In the genomic region with DNA sequence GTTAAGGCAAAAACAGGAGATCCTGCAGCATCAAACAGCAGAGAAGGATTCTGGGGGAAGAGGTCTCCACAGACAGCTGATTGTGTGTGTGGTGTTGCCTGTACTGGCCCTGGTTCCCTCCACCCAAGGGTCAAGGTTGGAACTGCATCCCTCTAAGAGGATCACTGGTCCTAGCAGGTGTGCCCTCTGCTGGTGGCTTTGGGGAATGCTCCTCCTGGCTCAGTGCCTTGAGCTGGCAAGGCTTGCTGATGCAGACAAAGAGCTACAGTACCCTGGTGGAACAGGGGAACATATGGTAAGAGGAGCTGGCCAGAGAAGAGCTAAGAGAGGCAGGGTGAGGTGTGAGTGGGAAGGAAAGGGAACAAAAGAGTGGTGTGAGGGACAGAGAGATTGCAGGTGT, we compare ENCODE assay signal across 8 mouse cellular contexts. TPM values are rescaled to one million over a fixed set of nuclear protein-coding genes. Genes with fewer than 3 reads are reported as not detected.
A peak's percentile ranks its signal among the peaks of the same experiment; 100 is the strongest.
DNase-seq lines count a peak whose midpoint lies in the region; ATAC-seq and TF ChIP-seq lines count a peak whose summit lies in the region.

No protein-coding gene starts in this region.

- peaks cover 4% of the 10 kb centered on the region for H3K27me3 ChIP-seq in heart, embryonic 11.5 days (ENCODE audit: control insufficient read depth, insufficient read depth, low read length)
- peaks cover 17% of the 10 kb centered on the region; the same call in 1 of the 2 replicates for H3K27me3 ChIP-seq in kidney, embryonic 15.5 days
- H3K27me3 ChIP-seq in limb, embryonic 15.5 days = no peaks in the 10 kb centered on the region

- no peak overlapping the region for H3K27ac ChIP-seq in bone marrow macrophage, adult 2 months (ENCODE audit: insufficient read depth, low read depth, low read length)
- H3K27ac ChIP-seq in embryonic fibroblast, embryonic 13.5 days (ENCODE audit: insufficient read depth, low read length) = no peak overlapping the region
- no peak overlapping the region for H3K27ac ChIP-seq in heart, embryonic 11.5 days (ENCODE audit: low read depth, low read length)
- no peak overlapping the region for H3K27ac ChIP-seq in kidney, embryonic 15.5 days
- peak overlapping the region; percentile 44; the same call in 1 of the 2 replicates for H3K27ac ChIP-seq in limb, embryonic 15.5 days

- TF ChIP-seq CTCF in bone marrow macrophage, adult 2 months (IDR thresholded peaks at IDR 0.05; ENCODE audit: low read depth, low read length) = peak; percentile 72
- TF ChIP-seq CTCF in embryonic fibroblast, embryonic 13.5 days (IDR thresholded peaks at IDR 0.05; ENCODE audit: borderline replicate concordance, insufficient read depth, low read length) = peak; percentile 98

- peak; percentile 93 to 95 for DNase-seq in B cell, adult 2 months
- peak; percentile 96 to 99 for DNase-seq in spleen, postnatal 4 days (ENCODE audit: low spot score in 2 of 2)

- ATAC-seq in heart, embryonic 11.5 days (replicated peaks; ENCODE audit: insufficient number of reproducible peaks, low FRiP score, low TSS enrichment) = peak; percentile 36
- ATAC-seq in kidney, embryonic 15.5 days (replicated peaks; ENCODE audit: low FRiP score) = peak; percentile 76
- peak; percentile 67 for ATAC-seq in limb, embryonic 15.5 days (ENCODE audit: insufficient number of reproducible peaks, low FRiP score, low TSS enrichment, low read depth)
- ATAC-seq in monocyte, adult 5-6 weeks (replicated peaks; ENCODE audit: insufficient number of reproducible peaks, low FRiP score, low TSS enrichment, poor library complexity, severe bottlenecking) = peak; percentile 93

- H3K9me3 ChIP-seq in heart, embryonic 11.5 days (replicated peaks; ENCODE audit: control insufficient read depth, low read length) = no peaks in the 10 kb centered on the region
- no peaks in the 10 kb centered on the region for H3K9me3 ChIP-seq in kidney, embryonic 15.5 days (replicated peaks)
- no peaks in the 10 kb centered on the region for H3K9me3 ChIP-seq in limb, embryonic 15.5 days

- no peaks in the 10 kb centered on the region for H3K4me1 ChIP-seq in bone marrow macrophage, adult 2 months (ENCODE audit: control insufficient read depth, insufficient read depth, low read length)
- no peaks in the 10 kb centered on the region for H3K4me1 ChIP-seq in embryonic fibroblast, embryonic 13.5 days (ENCODE audit: control insufficient read depth, insufficient read depth, low read length)
- peaks cover 7% of the 10 kb centered on the region for H3K4me1 ChIP-seq in heart, embryonic 11.5 days (ENCODE audit: control insufficient read depth, insufficient read depth, low read length)
- H3K4me1 ChIP-seq in kidney, embryonic 15.5 days = 0 out of 2 replicates have a peak, but pooled peaks cover 3% of the 10 kb centered on the region
- peaks cover 21% of the 10 kb centered on the region for H3K4me1 ChIP-seq in limb, embryonic 15.5 days

- H3K36me3 ChIP-seq in heart, embryonic 11.5 days (ENCODE audit: control insufficient read depth, insufficient read depth, low read length) = no peaks in the 10 kb centered on the region
- H3K36me3 ChIP-seq in kidney, embryonic 15.5 days = no peaks in the 10 kb centered on the region
- H3K36me3 ChIP-seq in limb, embryonic 15.5 days = 0 out of 2 replicates have a peak, but pooled peaks cover 6% of the 10 kb centered on the region

- TF ChIP-seq POLR2A in bone marrow macrophage, adult 2 months (IDR thresholded peaks at IDR 0.05; ENCODE audit: borderline replicate concordance, low read depth, low read length) = no peak
- TF ChIP-seq POLR2A in embryonic fibroblast, embryonic 13.5 days (IDR thresholded peaks at IDR 0.05; ENCODE audit: low read depth, low read length) = no peak

- no peak overlapping the region for H3K4me2 ChIP-seq in heart, embryonic 11.5 days
- H3K4me2 ChIP-seq in kidney, embryonic 15.5 days = no peak overlapping the region
- no peak overlapping the region for H3K4me2 ChIP-seq in limb, embryonic 15.5 days

- H3K9ac ChIP-seq in heart, embryonic 11.5 days (ENCODE audit: low read depth, low read length) = no peak overlapping the region
- H3K9ac ChIP-seq in kidney, embryonic 15.5 days = no peak overlapping the region
- no peak overlapping the region for H3K9ac ChIP-seq in limb, embryonic 15.5 days

- H3K4me3 ChIP-seq in bone marrow macrophage, adult 2 months (ENCODE audit: insufficient read depth, low read length) = no peak overlapping the region
- H3K4me3 ChIP-seq in embryonic fibroblast, embryonic 13.5 days (ENCODE audit: insufficient read depth, low read length) = no peak overlapping the region
- H3K4me3 ChIP-seq in heart, embryonic 11.5 days (ENCODE audit: low read depth, low read length) = no peak overlapping the region
- H3K4me3 ChIP-seq in kidney, embryonic 15.5 days (replicated peaks) = no peak overlapping the region
- no peak overlapping the region for H3K4me3 ChIP-seq in limb, embryonic 15.5 days

RNA-seq across cellular contexts. Expression of a gene that starts 6.2 kb away (rescaled TPM):
- polyA plus RNA-seq in bone marrow macrophage, adult 2 months (2012; ENCODE audit: insufficient read depth, insufficient read length, missing spikeins) = not detected in 2 replicates
- polyA plus RNA-seq in embryonic fibroblast, embryonic 13.5 days (2011; ENCODE audit: insufficient read length, low read depth, missing spikeins) = not detected in 2 replicates
- polyA plus RNA-seq in heart, embryonic 11.5 days (2014; fragmentation: Nextera tagmentation; extraction: Ambion mirVana) = not detected in 2 replicates
- not detected in 2 replicates for polyA plus RNA-seq in kidney, embryonic 15.5 days (2015; fragmentation: Nextera tagmentation; extraction: Ambion mirVana)
- polyA plus RNA-seq in limb, embryonic 15.5 days (2015; fragmentation: Nextera tagmentation; extraction: Ambion mirVana) = not detected in 2 replicates
- total RNA-seq in monocyte, adult 5-6 weeks (2017) = not detected in 3 replicates

RNA-seq across cellular contexts. Expression of a gene that starts 11.2 kb away (rescaled TPM):
- polyA plus RNA-seq in bone marrow macrophage, adult 2 months (2012; ENCODE audit: insufficient read depth, insufficient read length, missing spikeins) = 6.2 and 8.0 TPM in 2 replicates
- polyA plus RNA-seq in embryonic fibroblast, embryonic 13.5 days (2011; ENCODE audit: insufficient read length, low read depth, missing spikeins) = 29.8 and 36.3 TPM in 2 replicates
- 14.7 and 17.1 TPM in 2 replicates for polyA plus RNA-seq in heart, embryonic 11.5 days (2014; fragmentation: Nextera tagmentation; extraction: Ambion mirVana)
- polyA plus RNA-seq in kidney, embryonic 15.5 days (2015; fragmentation: Nextera tagmentation; extraction: Ambion mirVana) = 7.3 and 7.4 TPM in 2 replicates
- polyA plus RNA-seq in limb, embryonic 15.5 days (2015; fragmentation: Nextera tagmentation; extraction: Ambion mirVana) = 9.7 and 10.1 TPM in 2 replicates
- total RNA-seq in monocyte, adult 5-6 weeks (2017) = 16.3 to 21.9 TPM (median 19.8 TPM) in 3 replicates

RNA-seq across cellular contexts. Expression of a gene that starts 34.4 kb away (rescaled TPM):
- polyA plus RNA-seq in bone marrow macrophage, adult 2 months (2012; ENCODE audit: insufficient read depth, insufficient read length, missing spikeins) = 37.5 and 39.0 TPM in 2 replicates
- 10.1 and 11.5 TPM in 2 replicates for polyA plus RNA-seq in embryonic fibroblast, embryonic 13.5 days (2011; ENCODE audit: insufficient read length, low read depth, missing spikeins)
- polyA plus RNA-seq in heart, embryonic 11.5 days (2014; fragmentation: Nextera tagmentation; extraction: Ambion mirVana) = 5.0 and 6.0 TPM in 2 replicates
- polyA plus RNA-seq in kidney, embryonic 15.5 days (2015; fragmentation: Nextera tagmentation; extraction: Ambion mirVana) = 9.5 and 9.8 TPM in 2 replicates
- 7.1 and 8.2 TPM in 2 replicates for polyA plus RNA-seq in limb, embryonic 15.5 days (2015; fragmentation: Nextera tagmentation; extraction: Ambion mirVana)
- total RNA-seq in monocyte, adult 5-6 weeks (2017) = 14.1 to 16.7 TPM (median 15.1 TPM) in 3 replicates

Comparison
In these comparisons a context has a peak if more than half of its experiments do, and no peak if none do; other contexts are left out.
1. ATAC-seq: peak in every context shown above with its lines; median percentile 93 in monocyte, adult 5-6 weeks; 76 in kidney, embryonic 15.5 days; 67 in limb, embryonic 15.5 days; 36 in heart, embryonic 11.5 days.